9 mouse cellular contexts compared by ENCODE assay signal in the genomic region with DNA sequence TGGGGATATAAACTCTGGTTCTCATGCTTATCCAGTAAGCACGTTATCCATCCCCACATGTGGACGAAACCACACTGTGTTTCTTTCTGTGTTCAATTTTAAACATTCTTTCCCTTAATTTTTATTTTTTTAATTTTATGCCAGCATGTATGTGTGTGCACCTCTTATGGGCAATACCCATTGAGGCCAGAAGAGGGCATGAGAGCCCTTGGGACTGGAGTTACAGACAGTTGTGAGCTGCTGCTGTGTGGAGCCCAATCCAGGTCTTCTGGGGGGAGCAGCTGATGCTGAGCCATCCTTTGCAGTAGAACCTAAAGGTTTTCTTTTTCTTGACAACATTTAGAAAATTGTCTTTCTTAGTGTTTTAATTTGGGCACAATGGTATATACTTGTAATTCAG. TPM values are rescaled to one million over a fixed set of nuclear protein-coding genes. Genes with fewer than 3 reads are reported as not detected.
DNase-seq lines count a peak whose midpoint lies in the region; ATAC-seq and TF ChIP-seq lines count a peak whose summit lies in the region.
"Had no signal": no experiment of that assay in that cellular context is flagged by ENCODE, and none has a peak within 500 bp of the region (broad histone marks: within the 10 kb centered on the region; RNA-seq: fewer than 3 reads in every experiment).

No protein-coding gene starts in this region.

- no peaks in the 10 kb centered on the region for H3K79me2 ChIP-seq in MEL (ENCODE audit: control insufficient read depth, insufficient read depth, low read length, poor library complexity)

- H3K4me3 ChIP-seq in hindbrain, embryonic 10.5 days: no peak overlapping the region
- no peak overlapping the region for H3K4me3 ChIP-seq in hindbrain, embryonic 14.5 days (replicated peaks; ENCODE audit: low read length)
- no peak overlapping the region for H3K4me3 ChIP-seq in MEL (ENCODE audit: control insufficient read depth in 1 of 2, insufficient read depth in 1 of 2, low read depth in 2 of 2, low read length in 2 of 2)
- H3K4me3 ChIP-seq in liver, embryonic 14.5 days (ENCODE audit: insufficient read depth in 1 of 2, low read depth in 2 of 2, low read length in 2 of 2): no peak overlapping the region
- no peak overlapping the region for H3K4me3 ChIP-seq in neural tube, embryonic 15.5 days (replicated peaks)
- H3K4me3 ChIP-seq: heart, embryonic 15.5 days had no signal

- WGBS in hindbrain, embryonic 10.5 days: 84% methylated on average over 2 of the region's 2 CpGs
- 87% methylated on average over 2 of the region's 2 CpGs for WGBS in hindbrain, embryonic 14.5 days
- 59% methylated on average over 2 of the region's 2 CpGs for WGBS in liver, embryonic 14.5 days (ENCODE audit: insufficient replicate concordance)
- 82% methylated on average over 2 of the region's 2 CpGs for WGBS in neural tube, embryonic 15.5 days

- TF ChIP-seq CTCF in MEL (IDR thresholded peaks at IDR 0.05 in 2 of 3, conservative IDR thresholded peaks at IDR 0.05 in 1 of 3; ENCODE audit: control insufficient read depth in 1 of 3, insufficient read depth in 1 of 3, low read depth in 2 of 3, low read length in 3 of 3, poor library complexity in 1 of 3, severe bottlenecking in 1 of 3): peak; percentile 68 to 80 (median 76)
- TF ChIP-seq CTCF in liver, embryonic 14.5 days (IDR thresholded peaks at IDR 0.05; ENCODE audit: low read depth): peak; percentile 79

- peaks cover 14% of the 10 kb centered on the region; the same call in 1 of the 2 replicates for H3K4me1 ChIP-seq in hindbrain, embryonic 10.5 days (replicated peaks)
- H3K4me1 ChIP-seq in hindbrain, embryonic 14.5 days (replicated peaks; ENCODE audit: control insufficient read depth, insufficient read depth, low read length): no peaks in the 10 kb centered on the region
- no peaks in the 10 kb centered on the region for H3K4me1 ChIP-seq in MEL (ENCODE audit: control insufficient read depth in 1 of 2, insufficient read depth in 2 of 2, low read length in 2 of 2)
- H3K4me1 ChIP-seq in liver, embryonic 14.5 days (replicated peaks; ENCODE audit: control insufficient read depth in 2 of 2, insufficient read depth in 2 of 2, low read length in 1 of 2): peaks cover 13 to 17% of the 10 kb centered on the region in 2 experiments
- H3K4me1 ChIP-seq in neural tube, embryonic 15.5 days: peaks cover 8% of the 10 kb centered on the region

- peaks cover 82% of the 10 kb centered on the region for H3K36me3 ChIP-seq in hindbrain, embryonic 10.5 days
- no peaks in the 10 kb centered on the region for H3K36me3 ChIP-seq in hindbrain, embryonic 14.5 days (replicated peaks; ENCODE audit: control insufficient read depth, insufficient read depth)
- H3K36me3 ChIP-seq in MEL (ENCODE audit: control insufficient read depth in 1 of 2, insufficient read depth in 2 of 2, low read length in 2 of 2): no peaks in the 10 kb centered on the region
- no peaks in the 10 kb centered on the region for H3K36me3 ChIP-seq in liver, embryonic 14.5 days (replicated peaks; ENCODE audit: control insufficient read depth, insufficient read depth, low read depth)
- H3K36me3 ChIP-seq in neural tube, embryonic 15.5 days: no peaks in the 10 kb centered on the region

- no peak for TF ChIP-seq EP300 in MEL (IDR thresholded peaks at IDR 0.05; ENCODE audit: low read depth in 1 of 2, low read length in 2 of 2)
- TF ChIP-seq EP300 in liver, embryonic 14.5 days (IDR thresholded peaks at IDR 0.05; ENCODE audit: low read depth): no peak

- H3K9me3 ChIP-seq in hindbrain, embryonic 10.5 days: no peaks in the 10 kb centered on the region
- H3K9me3 ChIP-seq in hindbrain, embryonic 14.5 days (ENCODE audit: control insufficient read depth, low read length): no peaks in the 10 kb centered on the region
- H3K9me3 ChIP-seq in MEL (replicated peaks; ENCODE audit: insufficient read depth, low read length): no peaks in the 10 kb centered on the region
- H3K9me3 ChIP-seq in liver, embryonic 14.5 days (ENCODE audit: control insufficient read depth, low read length): no peaks in the 10 kb centered on the region
- H3K9me3 ChIP-seq in neural tube, embryonic 15.5 days (replicated peaks): no peaks in the 10 kb centered on the region
- H3K9me3 ChIP-seq: heart, embryonic 15.5 days had no signal

- no peak for TF ChIP-seq POLR2A in MEL (IDR thresholded peaks at IDR 0.05; ENCODE audit: control insufficient read depth in 1 of 2, insufficient read depth in 1 of 2, low read depth in 1 of 2, low read length in 2 of 2, poor library complexity in 1 of 2)

- H3K27ac ChIP-seq in hindbrain, embryonic 10.5 days: no peak overlapping the region
- H3K27ac ChIP-seq in hindbrain, embryonic 14.5 days: no peak overlapping the region
- no peak overlapping the region for H3K27ac ChIP-seq in MEL (ENCODE audit: control insufficient read depth, low read depth, low read length)
- no peak overlapping the region for H3K27ac ChIP-seq in liver, embryonic 14.5 days
- no peak overlapping the region for H3K27ac ChIP-seq in neural tube, embryonic 15.5 days (replicated peaks)
- H3K27ac ChIP-seq: heart, embryonic 15.5 days had no signal

- peak; percentile 74 for TF ChIP-seq RAD21 in MEL (IDR thresholded peaks at IDR 0.05; ENCODE audit: low read depth, low read length)

- DNase-seq in hindbrain, embryonic 10.5 days (ENCODE audit: low spot score): peak; percentile 44
- no peak for DNase-seq in hindbrain, embryonic 14.5 days (ENCODE audit: low spot score)
- DNase-seq in A20 (ENCODE audit: low read depth, low spot score): peak; percentile 60
- DNase-seq in MEL (ENCODE audit: low read depth, low spot score): peak; percentile 74
- no peak for DNase-seq in liver, embryonic 14.5 days (ENCODE audit: low read depth in 3 of 3, low spot score in 3 of 3)
- DNase-seq in neural tube, embryonic 10.5 days (ENCODE audit: extremely low spot score, low spot score): no peak
- DNase-seq in ovary, adult 18-20 months (ENCODE audit: low spot score): no peak

- H3K27me3 ChIP-seq in hindbrain, embryonic 10.5 days (ENCODE audit: insufficient read depth, poor library complexity, severe bottlenecking): no peaks in the 10 kb centered on the region
- H3K27me3 ChIP-seq in hindbrain, embryonic 14.5 days (ENCODE audit: control insufficient read depth, insufficient read depth, low read length): no peaks in the 10 kb centered on the region
- H3K27me3 ChIP-seq in MEL (ENCODE audit: control insufficient read depth in 1 of 2, insufficient read depth in 2 of 2, low read length in 2 of 2): peaks cover 8 to 14% of the 10 kb centered on the region in 2 experiments; a peak in 3 of 4 replicates
- no peaks in the 10 kb centered on the region for H3K27me3 ChIP-seq in liver, embryonic 14.5 days (ENCODE audit: control insufficient read depth, insufficient read depth, low read length)
- no peaks in the 10 kb centered on the region for H3K27me3 ChIP-seq in neural tube, embryonic 15.5 days (replicated peaks)
- H3K27me3 ChIP-seq: heart, embryonic 15.5 days had no signal

- H3K9ac ChIP-seq in hindbrain, embryonic 14.5 days: no peak overlapping the region
- no peak overlapping the region for H3K9ac ChIP-seq in MEL (ENCODE audit: control insufficient read depth, low read depth, low read length, poor library complexity, severe bottlenecking)
- no peak overlapping the region for H3K9ac ChIP-seq in liver, embryonic 14.5 days (replicated peaks)
- no peak overlapping the region for H3K9ac ChIP-seq in neural tube, embryonic 15.5 days (replicated peaks)
- H3K9ac ChIP-seq: heart, embryonic 15.5 days had no signal

- H3K4me2 ChIP-seq in hindbrain, embryonic 14.5 days (replicated peaks): no peak overlapping the region
- H3K4me2 ChIP-seq in liver, embryonic 14.5 days (ENCODE audit: low read depth): no peak overlapping the region
- H3K4me2 ChIP-seq in neural tube, embryonic 15.5 days: no peak overlapping the region
- H3K4me2 ChIP-seq: heart, embryonic 15.5 days had no signal

- ATAC-seq in hindbrain, embryonic 14.5 days (ENCODE audit: low FRiP score): no peak
- no peak for ATAC-seq in liver, embryonic 14.5 days (ENCODE audit: insufficient read depth)
- ATAC-seq in neural tube, embryonic 15.5 days (ENCODE audit: low FRiP score): no peak

TF ChIP-seq in MEL, 35 proteins besides CTCF, POLR2A, EP300 and RAD21:
- TF ChIP-seq NRF1 (IDR thresholded peaks at IDR 0.05; ENCODE audit: insufficient read depth, low read depth, low read length, poor library complexity, severe bottlenecking) (no peak), GATA1 (IDR thresholded peaks at IDR 0.05; ENCODE audit: low read depth, low read length) (no peak), ZMIZ1 (IDR thresholded peaks at IDR 0.05; ENCODE audit: low read depth, low read length) (no peak), KAT2A (conservative IDR thresholded peaks at IDR 0.05; ENCODE audit: low read depth, low read length) (no peak), MXI1 (IDR thresholded peaks at IDR 0.05; ENCODE audit: low read depth, low read length) (no peak), USF1 (IDR thresholded peaks at IDR 0.05; ENCODE audit: low read depth, low read length) (no peak), TAL1 (IDR thresholded peaks at IDR 0.05; ENCODE audit: low read length) (no peak), MAX (IDR thresholded peaks at IDR 0.05; ENCODE audit: low read length) (no peak), POLR2AphosphoS2 (IDR thresholded peaks at IDR 0.05; ENCODE audit: low read length) (no peak), ZNF384 (IDR thresholded peaks at IDR 0.05; ENCODE audit: low read depth, low read length) (0 out of 2 replicates have a peak, but pooled peaks have one; percentile 31), GABPA (IDR thresholded peaks at IDR 0.05; ENCODE audit: low read depth, low read length) (no peak), POLR2AphosphoS5 (IDR thresholded peaks at IDR 0.05; ENCODE audit: borderline replicate concordance, low read depth, low read length) (no peak), ZC3H11A (IDR thresholded peaks at IDR 0.05; ENCODE audit: low read depth, low read length) (peak; percentile 66), TBP (IDR thresholded peaks at IDR 0.05; ENCODE audit: low read depth, low read length) (no peak), SIN3A (IDR thresholded peaks at IDR 0.05; ENCODE audit: low read length) (no peak), BHLHE40 (IDR thresholded peaks at IDR 0.05; ENCODE audit: borderline replicate concordance, low read depth, low read length) (no peak), SMC3 (IDR thresholded peaks at IDR 0.05; ENCODE audit: low read depth, low read length) (peak; percentile 78)

RNA-seq across cellular contexts. Expression of gene Mrc2, which starts 52.8 kb away (rescaled TPM):
- polyA plus RNA-seq in hindbrain, embryonic 10.5 days (2016; fragmentation: Nextera tagmentation; extraction: Ambion mirVana): 19.7 and 19.8 TPM in 2 replicates
- 3.4 and 3.7 TPM in 2 replicates for polyA plus RNA-seq in hindbrain, embryonic 14.5 days (2014; fragmentation: Nextera tagmentation; extraction: Ambion mirVana)
- not detected in 2 replicates for total RNA-seq in MEL (2012; rRNA removed)
- not detected for polyA plus RNA-seq in MEL (2012; ENCODE audit: insufficient read depth in 1 of 2, insufficient read length in 2 of 2, low read depth in 1 of 2, low replicate concordance in 2 of 2, missing spikeins in 1 of 2)
- 0.80 and 0.82 TPM in 2 replicates for polyA plus RNA-seq in liver, embryonic 14.5 days (2012; rRNA removed)
- 0.28 and 0.37 TPM in 2 replicates for polyA plus RNA-seq in liver, embryonic 14.5 days (2014; fragmentation: Nextera tagmentation; extraction: Ambion mirVana)
- 5.1 and 6.6 TPM in 2 replicates for polyA plus RNA-seq in neural tube, embryonic 15.5 days (2015; fragmentation: Nextera tagmentation; extraction: Ambion mirVana)

Comparison
In these comparisons a context has a peak if more than half of its experiments do, and no peak if none do; other contexts are left out.
1. DNase-seq: peak in hindbrain, embryonic 10.5 days (single experiment), A20 (single experiment) and MEL (single experiment); none in hindbrain, embryonic 14.5 days (single experiment), liver, embryonic 14.5 days (0 of 3), neural tube, embryonic 10.5 days (single experiment) and ovary, adult 18-20 months (single experiment).